In the genomic region with DNA sequence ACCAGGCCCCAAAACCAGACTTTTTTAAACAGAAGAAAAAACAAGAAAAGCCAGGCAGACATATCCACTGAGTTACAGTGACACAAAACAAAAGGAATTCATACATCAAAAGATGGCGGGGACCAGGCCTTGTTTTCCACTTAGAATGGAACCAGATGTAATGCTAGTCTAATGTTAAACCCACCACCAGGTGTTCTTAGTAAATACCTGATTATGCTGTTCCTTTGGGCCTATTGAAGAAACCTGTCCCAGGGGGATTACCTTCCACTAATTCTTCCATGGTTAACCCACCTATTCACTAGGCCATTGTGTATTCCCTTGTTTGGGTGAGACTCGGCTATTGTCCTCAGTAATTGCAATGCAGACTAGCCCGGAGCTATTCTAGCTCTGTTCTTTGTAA, we compare ENCODE assay signal across 19 mouse cellular contexts. TPM values are rescaled to one million over a fixed set of nuclear protein-coding genes. Genes with fewer than 3 reads are reported as not detected.
"Had no signal": no experiment of that assay in that cellular context is flagged by ENCODE, and none has a peak within 500 bp of the region (broad histone marks: within the 10 kb centered on the region; RNA-seq: fewer than 3 reads in every experiment).

No protein-coding gene starts in this region.

- ATAC-seq: midbrain, embryonic 16.5 days had no signal

- DNase-seq: lung, adult 18-20 months; lung, embryonic 14.5 days; lung, postnatal 10 days; lung, postnatal 4 days; midbrain, embryonic 14.5 days; retina, postnatal 1 day; right cerebral cortex, adult 18-20 months; right cerebral cortex, postnatal 14 days; thymus, adult 2 months; thymus, postnatal 25 days; thymus, postnatal 4 days had no signal

- H3K27me3 ChIP-seq: midbrain, embryonic 12.5 days; neural tube, embryonic 13.5 days; neural tube, embryonic 15.5 days; stomach, embryonic 15.5 days had no signal

- H3K36me3 ChIP-seq: midbrain, embryonic 10.5 days; midbrain, embryonic 12.5 days; neural tube, embryonic 13.5 days; neural tube, embryonic 15.5 days; stomach, embryonic 15.5 days had no signal

- H3K27ac ChIP-seq: midbrain, embryonic 10.5 days; midbrain, embryonic 12.5 days; neural tube, embryonic 13.5 days; neural tube, embryonic 15.5 days; stomach, embryonic 15.5 days; stomach, postnatal 0 days had no signal

- H3K4me1 ChIP-seq: midbrain, embryonic 10.5 days; midbrain, embryonic 12.5 days; neural tube, embryonic 13.5 days; neural tube, embryonic 15.5 days; stomach, embryonic 15.5 days had no signal

- H3K9ac ChIP-seq: lung, embryonic 14.5 days; midbrain, embryonic 12.5 days; neural tube, embryonic 13.5 days; neural tube, embryonic 15.5 days; stomach, embryonic 15.5 days had no signal

- H3K9me3 ChIP-seq: midbrain, embryonic 10.5 days; midbrain, embryonic 12.5 days; neural tube, embryonic 13.5 days; neural tube, embryonic 15.5 days; stomach, embryonic 15.5 days had no signal

- H3K4me3 ChIP-seq: midbrain, embryonic 10.5 days; midbrain, embryonic 12.5 days; myocyte; neural tube, embryonic 13.5 days; neural tube, embryonic 15.5 days; stomach, embryonic 15.5 days had no signal

- H3K4me2 ChIP-seq: lung, embryonic 14.5 days; midbrain, embryonic 12.5 days; neural tube, embryonic 13.5 days; neural tube, embryonic 15.5 days; stomach, embryonic 15.5 days had no signal

RNA-seq across cellular contexts. Expression of a gene that starts 32.3 kb away (rescaled TPM):
- polyA plus RNA-seq: myocyte had no signal
